Mouse (Mus musculus): ENCODE results near the gene Tram2. TPM values are rescaled to one million over a fixed set of nuclear protein-coding genes. Genes with fewer than 3 reads are reported as not detected.
A peak's percentile ranks its signal among the peaks of the same experiment; 100 is the strongest.

The Tram2 gene
- polyA plus RNA-seq, 1 experiment from 2014 or later = 2.2 TPM

DNA sequence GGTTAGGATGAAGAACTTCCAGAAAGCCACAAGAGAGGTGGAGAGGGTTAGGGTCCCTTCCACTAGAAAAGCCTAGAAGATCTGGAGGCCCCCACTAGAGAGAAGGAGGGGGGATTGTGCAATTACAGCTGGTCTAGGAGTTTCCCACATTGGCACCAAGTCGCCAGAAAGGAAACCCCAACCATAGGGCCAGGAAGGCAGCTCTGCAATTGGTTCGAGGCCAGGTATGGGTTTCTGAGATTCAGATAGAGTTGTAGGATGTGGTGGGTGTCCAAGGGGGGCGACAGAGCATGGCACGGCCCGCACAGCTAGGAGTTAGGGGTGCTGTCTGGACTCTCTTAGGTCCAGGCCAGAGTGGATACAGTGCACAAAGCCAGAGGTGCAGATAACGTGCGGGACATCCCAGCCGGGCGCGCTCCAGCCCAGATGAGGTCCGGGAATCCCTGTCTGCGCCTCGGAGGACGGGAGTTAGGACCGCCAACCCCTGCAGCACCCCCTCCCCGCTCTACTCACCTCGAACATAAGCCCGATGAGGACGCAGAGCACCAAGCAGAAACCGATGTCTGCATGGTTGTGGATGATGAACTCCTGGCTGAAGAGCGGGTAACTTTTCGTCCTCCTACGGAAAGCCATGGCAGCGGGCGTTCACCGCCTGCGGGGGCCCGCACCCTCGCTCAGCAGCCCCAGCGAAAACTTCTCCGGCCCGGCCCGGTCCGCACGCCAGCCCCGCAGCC lies 381 bp downstream of the Tram2 start:
- Histone ChIP-seq H3K27me3 (no peaks in the 10 kb centered on the region), H3K9me3 (no peaks in the 10 kb centered on the region), H3K27ac (replicated peaks) (0 out of 2 replicates have a peak overlapping the region, but pooled peaks have one; percentile 14), H3K4me1 (replicated peaks) (peaks cover 32% of the 10 kb centered on the region), H3K4me2 (peak overlapping the region; percentile 67), H3K36me3 (no peaks in the 10 kb centered on the region), H3K4me3 (peak overlapping the region; percentile 82), H3K9ac (peak overlapping the region; percentile 79)
- WGBS = under 1% methylated on average over 35 of the region's 36 CpGs
- ATAC-seq (ENCODE audit: low FRiP score, low read depth) = no peak; the same call in none of the 2 replicates

DNA sequence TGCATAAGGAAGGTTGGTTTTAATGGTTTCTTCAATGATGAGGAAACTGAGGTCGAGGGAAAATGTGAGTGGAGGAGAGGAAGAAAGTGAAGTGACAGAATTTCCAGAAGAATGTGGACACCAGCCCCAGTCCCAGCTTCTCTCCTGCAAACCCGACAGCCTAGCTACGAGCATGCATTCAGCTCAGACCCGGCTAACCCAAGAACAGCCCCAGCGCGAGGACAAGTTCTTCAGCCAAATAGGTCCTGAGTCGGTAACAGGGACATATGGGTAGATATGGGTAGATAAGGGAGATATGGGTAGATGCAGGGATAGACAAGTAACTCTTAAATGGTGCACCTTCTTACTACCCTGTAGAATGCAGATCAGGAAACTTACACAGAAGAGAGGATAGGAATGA lies 1.4 kb downstream of the Tram2 start:
- ATAC-seq (ENCODE audit: low FRiP score, low read depth) = no peak
- Histone ChIP-seq H3K27me3 (no peaks in the 10 kb centered on the region), H3K27ac (replicated peaks) (no peak overlapping the region), H3K4me1 (replicated peaks) (peaks cover 37% of the 10 kb centered on the region), H3K9ac (no peak overlapping the region), H3K36me3 (no peaks in the 10 kb centered on the region), H3K4me3 (peak overlapping the region; percentile 82; the same call in 1 of the 2 replicates), H3K4me2 (peak overlapping the region; percentile 67), H3K9me3 (no peaks in the 10 kb centered on the region)
- WGBS = 72% methylated on average over 7 of the region's 7 CpGs

DNA sequence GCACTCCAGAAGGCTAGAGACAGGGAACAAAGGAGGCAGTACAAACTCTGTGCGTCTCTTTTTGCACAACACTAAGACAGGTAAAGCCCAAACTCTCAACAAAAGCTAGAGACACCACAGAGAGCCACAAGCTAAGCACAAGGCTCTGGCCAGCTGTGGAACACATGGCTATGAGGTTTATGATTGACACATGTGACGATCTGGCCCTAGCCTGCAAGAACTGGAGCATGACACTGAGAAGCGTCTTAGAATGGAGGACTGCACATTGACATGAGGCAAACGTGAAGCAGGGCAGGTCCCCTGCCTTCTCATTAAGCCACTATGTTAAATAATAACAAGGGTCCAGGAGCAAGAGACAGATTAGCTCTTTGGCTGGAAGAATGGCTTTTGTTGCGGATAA lies 1.8 kb downstream of the Tram2 start:
- Histone ChIP-seq H3K27ac (replicated peaks) (no peak overlapping the region), H3K27me3 (no peaks in the 10 kb centered on the region), H3K4me3 (no peak overlapping the region), H3K9me3 (no peaks in the 10 kb centered on the region), H3K4me2 (peak overlapping the region; percentile 67), H3K36me3 (no peaks in the 10 kb centered on the region), H3K4me1 (replicated peaks) (peaks cover 37% of the 10 kb centered on the region), H3K9ac (no peak overlapping the region)
- WGBS = 48% methylated on average over 5 of the region's 5 CpGs
- no peak for ATAC-seq (ENCODE audit: low FRiP score, low read depth)

DNA sequence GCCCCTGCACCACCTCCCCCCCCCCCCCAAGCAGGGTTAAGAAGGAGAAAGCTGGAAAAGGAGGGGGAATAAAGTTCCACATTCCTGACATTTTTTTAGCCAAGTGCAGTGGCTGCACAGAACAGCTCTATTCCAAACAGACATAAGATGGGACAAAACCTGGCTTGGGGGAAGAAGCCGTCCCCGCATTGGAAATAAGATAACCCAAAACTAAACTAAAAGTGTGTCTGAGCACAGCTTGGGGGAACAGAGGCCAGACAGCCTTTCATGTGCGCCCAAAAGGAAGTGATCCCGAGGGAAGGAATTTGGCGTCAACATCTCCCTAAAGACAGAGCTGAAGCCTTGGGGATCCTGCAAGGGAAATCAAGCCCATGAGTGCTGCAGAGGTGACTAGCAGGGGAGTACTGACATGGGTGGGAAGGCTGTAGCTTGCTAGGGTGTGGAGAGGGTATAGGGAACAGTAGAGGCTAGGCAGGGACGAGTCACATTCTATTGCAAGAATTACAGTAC lies 3.0 kb downstream of the Tram2 start:
- peak overlapping the region; percentile 67 for H3K4me2 ChIP-seq
- H3K27me3 ChIP-seq = no peaks in the 10 kb centered on the region
- H3K9me3 ChIP-seq = no peaks in the 10 kb centered on the region
- H3K27ac ChIP-seq (replicated peaks) = peak overlapping the region; percentile 44
- H3K9ac ChIP-seq = no peak overlapping the region
- peaks cover 37% of the 10 kb centered on the region for H3K4me1 ChIP-seq (replicated peaks)
- H3K4me3 ChIP-seq = no peak overlapping the region
- no peak for ATAC-seq (ENCODE audit: low FRiP score, low read depth)
- H3K36me3 ChIP-seq = no peaks in the 10 kb centered on the region
- WGBS = 24% methylated on average over 6 of the region's 6 CpGs

DNA sequence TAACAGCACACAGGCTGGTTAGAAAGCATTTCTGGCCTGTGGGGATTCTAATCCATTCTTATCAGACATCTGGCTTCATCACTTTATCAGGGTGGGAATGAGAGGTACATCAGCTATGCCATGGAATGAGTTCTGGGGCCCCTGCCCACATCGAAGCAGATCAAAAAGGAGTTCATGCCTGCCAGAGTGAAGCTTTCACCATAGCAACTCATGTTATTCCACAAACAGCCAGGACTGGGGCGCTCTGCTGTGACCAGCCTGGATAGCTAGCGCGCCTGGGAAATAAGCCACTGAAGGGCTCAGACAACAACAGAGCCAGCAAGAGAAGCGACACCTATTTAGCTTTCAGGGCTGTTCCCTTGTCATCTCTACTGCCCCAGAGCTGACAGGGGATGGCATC lies 4.8 kb downstream of the Tram2 start:
- no peaks in the 10 kb centered on the region for H3K27me3 ChIP-seq
- no peak overlapping the region for H3K4me3 ChIP-seq
- H3K4me1 ChIP-seq (replicated peaks) = peaks cover 30% of the 10 kb centered on the region
- no peaks in the 10 kb centered on the region for H3K36me3 ChIP-seq
- H3K27ac ChIP-seq (replicated peaks) = no peak overlapping the region
- H3K9ac ChIP-seq = no peak overlapping the region
- 22% methylated on average over 5 of the region's 5 CpGs for WGBS
- no peaks in the 10 kb centered on the region for H3K9me3 ChIP-seq
- no peak overlapping the region for H3K4me2 ChIP-seq
- no peak for ATAC-seq (ENCODE audit: low FRiP score, low read depth)

DNA sequence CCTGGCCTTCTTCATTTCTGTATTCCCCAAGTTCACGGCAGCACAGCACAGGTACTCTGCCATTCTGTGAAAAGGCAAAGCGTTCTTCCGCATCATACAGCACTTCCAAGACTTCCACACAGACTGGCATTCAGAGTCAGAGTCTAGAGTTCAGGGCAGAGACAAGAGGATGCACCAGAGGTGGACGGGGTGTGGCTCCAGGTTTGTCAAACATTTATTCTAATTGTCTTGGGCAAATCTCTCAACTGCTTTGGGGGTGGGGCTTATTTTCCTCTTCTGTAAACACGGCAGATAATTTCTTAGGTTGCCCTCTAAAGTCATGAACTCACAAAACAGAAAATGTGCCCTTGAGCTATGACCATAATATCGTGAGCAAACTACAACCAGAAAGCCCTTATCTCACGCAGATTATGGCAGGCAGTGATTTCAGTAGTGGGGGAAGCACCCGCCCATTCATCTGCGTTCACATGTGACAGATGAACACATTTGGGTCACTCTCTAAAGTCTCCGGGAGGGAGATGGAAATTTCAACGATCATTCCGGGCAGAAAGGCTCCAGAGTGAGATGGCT lies 6.1 kb downstream of the Tram2 start:
- no peak overlapping the region for H3K4me3 ChIP-seq
- peaks cover 23% of the 10 kb centered on the region; the same call in 1 of the 2 replicates for H3K4me1 ChIP-seq (replicated peaks)
- no peaks in the 10 kb centered on the region for H3K36me3 ChIP-seq
- no peak overlapping the region for H3K9ac ChIP-seq
- no peak overlapping the region for H3K4me2 ChIP-seq
- H3K27ac ChIP-seq (replicated peaks) = no peak overlapping the region
- no peaks in the 10 kb centered on the region for H3K27me3 ChIP-seq
- H3K9me3 ChIP-seq = no peaks in the 10 kb centered on the region
- no peak for ATAC-seq (ENCODE audit: low FRiP score, low read depth)
- 80% methylated on average over 12 of the region's 12 CpGs for WGBS

DNA sequence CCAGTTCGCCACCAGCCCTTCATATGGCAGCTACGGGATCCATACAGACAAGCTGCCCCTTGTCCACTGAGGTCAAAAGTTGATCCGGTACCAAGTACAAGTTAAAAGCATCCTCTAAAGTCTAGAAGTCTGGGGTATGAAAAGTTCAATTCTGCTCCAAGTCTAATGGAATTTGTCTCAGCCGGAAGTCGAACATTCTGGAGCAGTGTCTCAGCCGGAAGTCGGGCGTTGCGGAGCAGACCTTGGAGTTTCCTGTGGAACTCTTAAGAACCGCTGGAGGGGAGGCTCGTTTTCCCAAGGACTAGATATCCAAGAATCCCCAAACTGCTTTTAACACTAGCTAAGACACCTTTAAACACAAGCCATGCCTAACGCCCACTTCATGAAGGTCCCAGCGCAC lies 8.4 kb downstream of the Tram2 start:
- H3K36me3 ChIP-seq = no peaks in the 10 kb centered on the region
- no peak overlapping the region for H3K4me2 ChIP-seq
- no peak overlapping the region for H3K4me3 ChIP-seq
- H3K27me3 ChIP-seq = no peaks in the 10 kb centered on the region
- H3K9ac ChIP-seq = no peak overlapping the region
- 0 out of 2 replicates have a peak, but pooled peaks cover 19% of the 10 kb centered on the region for H3K4me1 ChIP-seq (replicated peaks)
- no peak for ATAC-seq (ENCODE audit: low FRiP score, low read depth)
- H3K27ac ChIP-seq (replicated peaks) = no peak overlapping the region
- no peaks in the 10 kb centered on the region for H3K9me3 ChIP-seq
- WGBS = 87% methylated on average over 13 of the region's 13 CpGs

DNA sequence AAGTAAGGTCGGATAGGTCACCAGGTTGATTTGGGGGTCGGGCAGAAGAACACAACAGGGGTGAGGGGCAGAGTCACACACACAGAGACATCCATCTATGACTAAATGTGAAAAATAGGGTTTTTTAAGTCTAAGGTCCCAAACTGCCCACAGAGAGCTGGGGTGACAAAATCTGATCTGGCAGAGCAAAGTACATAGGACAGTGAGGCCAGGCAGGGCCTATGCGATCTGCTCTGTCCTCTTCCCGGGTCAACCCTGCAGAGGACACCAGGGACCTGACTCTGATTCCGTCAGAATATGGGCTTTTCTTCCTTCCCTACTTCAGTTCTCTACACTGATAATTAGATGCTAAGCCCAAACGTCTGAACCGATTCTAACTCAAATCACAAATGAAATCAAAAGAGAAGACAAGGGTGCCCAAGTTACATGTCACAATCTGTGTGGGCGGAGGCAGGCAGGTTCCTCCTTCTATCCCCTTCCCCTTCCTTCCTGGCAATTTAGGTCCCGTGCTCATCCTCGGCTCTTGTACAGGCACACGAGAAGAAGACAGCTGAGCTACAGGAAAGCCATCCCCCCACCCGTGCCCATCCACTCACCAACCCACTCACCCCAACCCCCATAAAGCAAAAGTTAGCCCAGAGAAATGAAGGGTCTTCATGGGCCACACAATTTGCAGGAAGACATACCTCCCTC lies 9.1 kb downstream of the Tram2 start:
- Histone ChIP-seq H3K27ac (replicated peaks) (no peak overlapping the region), H3K36me3 (no peaks in the 10 kb centered on the region), H3K4me2 (no peak overlapping the region), H3K27me3 (no peaks in the 10 kb centered on the region), H3K4me3 (no peak overlapping the region), H3K9ac (no peak overlapping the region), H3K4me1 (replicated peaks) (0 out of 2 replicates have a peak, but pooled peaks cover 16% of the 10 kb centered on the region), H3K9me3 (no peaks in the 10 kb centered on the region)
- no peak for ATAC-seq (ENCODE audit: low FRiP score, low read depth)
- 84% methylated on average over 12 of the region's 12 CpGs for WGBS

DNA sequence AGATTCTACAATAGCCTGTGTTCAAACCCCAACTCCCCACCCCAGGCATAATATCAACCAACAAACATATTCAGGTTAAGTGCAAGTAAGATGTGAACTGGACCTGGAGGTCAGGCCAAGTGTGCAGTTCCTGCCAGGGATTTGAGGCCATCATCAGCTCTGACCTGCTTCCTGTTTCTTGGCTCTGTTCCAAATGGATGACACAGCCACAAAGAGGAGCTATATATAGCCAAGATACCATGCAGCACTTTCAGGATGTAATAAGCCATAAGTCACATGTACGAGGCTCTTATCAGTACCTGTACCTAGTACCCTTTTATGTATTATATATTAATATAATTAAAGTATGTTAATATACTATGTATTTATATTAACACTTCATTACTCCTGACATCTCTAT lies 10.5 kb downstream of the Tram2 start:
- ATAC-seq (ENCODE audit: low FRiP score, low read depth) = 0 out of 2 replicates have a peak, but pooled peaks have one; percentile 28
- Histone ChIP-seq H3K9me3 (no peaks in the 10 kb centered on the region), H3K4me1 (replicated peaks) (0 out of 2 replicates have a peak, but pooled peaks cover 3% of the 10 kb centered on the region), H3K9ac (no peak overlapping the region), H3K4me2 (no peak overlapping the region), H3K4me3 (no peak overlapping the region), H3K27ac (replicated peaks) (no peak overlapping the region), H3K36me3 (no peaks in the 10 kb centered on the region), H3K27me3 (no peaks in the 10 kb centered on the region)
- WGBS = 64% methylated on average over 1 of the region's 1 CpGs

DNA sequence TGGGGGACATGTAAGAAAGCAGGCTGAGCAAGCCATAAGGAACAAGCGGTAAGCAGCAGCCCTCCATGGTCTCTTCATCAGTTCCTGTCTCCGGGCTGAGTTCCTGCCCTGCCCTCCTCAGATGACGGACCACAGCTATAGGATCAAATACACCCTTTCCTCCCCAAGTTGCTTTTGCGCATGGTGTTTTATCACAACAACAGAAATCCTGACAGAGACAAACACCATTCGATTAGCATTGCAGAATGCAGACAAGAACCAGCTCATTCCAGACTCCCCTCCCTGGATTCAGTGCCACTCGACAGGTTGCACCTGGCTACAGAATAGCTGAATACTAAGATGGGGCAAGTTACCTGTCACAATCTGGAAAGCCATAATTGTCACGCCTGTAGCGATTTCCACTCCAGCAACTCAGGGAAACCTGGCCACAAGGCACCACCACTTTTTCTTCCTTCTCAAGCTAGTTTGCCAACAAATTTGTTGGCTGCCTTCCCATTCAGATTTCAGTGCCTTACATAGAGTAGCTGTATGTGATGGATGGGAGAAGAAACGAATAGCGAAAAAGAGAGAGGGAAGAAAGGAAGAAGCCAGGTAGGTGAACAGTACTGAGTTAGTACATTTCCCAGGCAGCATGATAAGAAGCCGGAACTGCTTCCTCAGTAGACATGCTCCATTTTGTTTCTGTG lies 11.3 kb downstream of the Tram2 start:
- Histone ChIP-seq H3K4me1 (replicated peaks) (no peaks in the 10 kb centered on the region), H3K27me3 (no peaks in the 10 kb centered on the region), H3K4me3 (no peak overlapping the region), H3K27ac (replicated peaks) (no peak overlapping the region), H3K36me3 (no peaks in the 10 kb centered on the region), H3K9me3 (no peaks in the 10 kb centered on the region), H3K9ac (no peak overlapping the region), H3K4me2 (no peak overlapping the region)
- 88% methylated on average over 11 of the region's 11 CpGs for WGBS
- ATAC-seq (ENCODE audit: low FRiP score, low read depth) = no peak

DNA sequence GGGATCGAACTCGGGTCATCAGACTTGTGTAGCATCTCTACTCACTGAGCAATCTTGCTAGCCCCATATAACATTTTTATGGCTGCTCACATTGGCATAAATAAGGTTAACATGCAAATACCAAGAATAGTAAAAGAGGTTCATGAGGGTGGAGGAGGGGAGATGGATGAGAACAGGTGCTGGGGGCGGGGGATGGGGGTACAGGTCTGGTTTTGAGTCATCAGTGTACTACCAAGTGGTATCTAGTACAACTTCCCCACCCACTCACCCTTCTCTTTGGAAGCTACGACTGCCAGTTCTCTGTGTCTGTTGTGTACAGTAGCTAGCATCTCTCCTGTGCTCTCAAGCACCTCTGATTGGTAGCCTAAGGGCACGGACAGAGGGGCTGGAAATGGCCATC lies 14.9 kb downstream of the Tram2 start:
- no peaks in the 10 kb centered on the region for H3K36me3 ChIP-seq
- ATAC-seq (ENCODE audit: low FRiP score, low read depth) = no peak
- no peak overlapping the region for H3K4me2 ChIP-seq
- H3K4me1 ChIP-seq (replicated peaks) = no peaks in the 10 kb centered on the region
- H3K9ac ChIP-seq = no peak overlapping the region
- H3K27ac ChIP-seq (replicated peaks) = no peak overlapping the region
- no peaks in the 10 kb centered on the region for H3K27me3 ChIP-seq
- WGBS = 95% methylated on average over 5 of the region's 5 CpGs
- H3K9me3 ChIP-seq = no peaks in the 10 kb centered on the region
- no peak overlapping the region for H3K4me3 ChIP-seq
